ENCODE assay signal across 8 mouse cellular contexts in the genomic region with DNA sequence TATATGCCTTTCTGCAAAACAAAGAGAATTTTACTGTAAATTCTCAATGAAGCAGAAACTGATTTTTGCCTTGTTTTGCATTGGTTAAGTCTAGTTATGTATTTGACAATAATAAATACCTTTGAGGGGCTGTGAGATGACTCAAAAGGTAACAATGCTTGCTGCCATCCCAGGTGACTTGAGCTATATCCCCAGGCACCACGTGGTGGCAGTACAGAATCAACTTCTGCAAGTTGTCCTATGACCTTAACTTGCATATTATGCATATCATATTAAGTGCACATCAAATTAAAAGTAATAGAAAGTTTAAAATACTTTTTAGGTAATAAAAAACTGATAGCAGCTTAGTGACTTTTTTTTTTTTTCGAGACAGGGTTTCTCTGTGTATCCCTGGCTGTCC. TPM values are rescaled to one million over a fixed set of nuclear protein-coding genes. Genes with fewer than 3 reads are reported as not detected.
DNase-seq lines count a peak whose midpoint lies in the region; ATAC-seq and TF ChIP-seq lines count a peak whose summit lies in the region.

No protein-coding gene starts in this region.

- H3K4me3 ChIP-seq in heart, postnatal 0 days (ENCODE audit: low read depth, low read length): no peak overlapping the region
- H3K4me3 ChIP-seq in heart, embryonic 11.5 days (ENCODE audit: low read depth, low read length): no peak overlapping the region

- TF ChIP-seq CTCF in heart, postnatal 0 days (IDR thresholded peaks at IDR 0.05; ENCODE audit: low read depth): peak; percentile 53
- peak; percentile 21; the same call in 1 of the 2 replicates for TF ChIP-seq CTCF in brain, embryonic 14.5 days (IDR thresholded peaks at IDR 0.05; ENCODE audit: borderline replicate concordance, extremely low read depth, insufficient read depth, insufficient read length)

- H3K9me3 ChIP-seq in heart, postnatal 0 days (replicated peaks; ENCODE audit: control insufficient read depth, low read length): no peaks in the 10 kb centered on the region
- H3K9me3 ChIP-seq in heart, embryonic 11.5 days (replicated peaks; ENCODE audit: control insufficient read depth, low read length): no peaks in the 10 kb centered on the region

- TF ChIP-seq POLR2A in brain, embryonic 14.5 days (IDR thresholded peaks at IDR 0.05; ENCODE audit: borderline replicate concordance, extremely low read depth, insufficient read depth, insufficient read length, poor library complexity, severe bottlenecking): no peak

- no peak overlapping the region for H3K4me2 ChIP-seq in heart, postnatal 0 days (ENCODE audit: low read depth, low read length)
- H3K4me2 ChIP-seq in heart, embryonic 11.5 days: no peak overlapping the region

- 18% methylated on average over 2 of the region's 2 CpGs for WGBS in heart, postnatal 0 days
- 33% methylated on average over 2 of the region's 2 CpGs for WGBS in heart, embryonic 11.5 days (ENCODE audit: insufficient replicate concordance)

- TF ChIP-seq EP300 in heart, postnatal 0 days (IDR thresholded peaks at IDR 0.05; ENCODE audit: low read depth): no peak

- no peaks in the 10 kb centered on the region for H3K27me3 ChIP-seq in heart, postnatal 0 days (ENCODE audit: control insufficient read depth, insufficient read depth, low read length)
- H3K27me3 ChIP-seq in heart, embryonic 11.5 days (ENCODE audit: control insufficient read depth, insufficient read depth, low read length): no peaks in the 10 kb centered on the region

- ATAC-seq in heart, postnatal 0 days (ENCODE audit: insufficient read depth, low read depth): no peak
- ATAC-seq in heart, embryonic 11.5 days (replicated peaks; ENCODE audit: insufficient number of reproducible peaks, low FRiP score, low TSS enrichment): no peak
- peak; percentile 83 for ATAC-seq in megakaryocyte progenitor cell, adult 5-6 weeks (replicated peaks; ENCODE audit: poor library complexity)

- no peak overlapping the region for H3K9ac ChIP-seq in heart, postnatal 0 days (replicated peaks; ENCODE audit: low read depth, low read length)
- H3K9ac ChIP-seq in heart, embryonic 11.5 days (ENCODE audit: low read depth, low read length): no peak overlapping the region

- H3K36me3 ChIP-seq in heart, postnatal 0 days (replicated peaks; ENCODE audit: control insufficient read depth, insufficient read depth, low read length): no peaks in the 10 kb centered on the region
- H3K36me3 ChIP-seq in heart, embryonic 11.5 days (ENCODE audit: control insufficient read depth, insufficient read depth, low read length): no peaks in the 10 kb centered on the region

- no peaks in the 10 kb centered on the region for H3K4me1 ChIP-seq in heart, postnatal 0 days (ENCODE audit: control insufficient read depth, insufficient read depth)
- no peaks in the 10 kb centered on the region for H3K4me1 ChIP-seq in heart, embryonic 11.5 days (ENCODE audit: control insufficient read depth, insufficient read depth, low read length)

- no peak for DNase-seq in heart, postnatal 0 days (ENCODE audit: low spot score)
- DNase-seq in right cerebral cortex, postnatal 14 days: peak; percentile 4
- DNase-seq in right cerebral cortex, postnatal 36 days (ENCODE audit: low spot score in 2 of 2): no peak
- DNase-seq in brain, embryonic 14.5 days (ENCODE audit: low read depth): peak; percentile 9
- DNase-seq in yolk sac, embryonic 10.5 days (ENCODE audit: low spot score): no peak
- no peak for DNase-seq in right cerebral cortex, postnatal 25 days

- no peak overlapping the region for H3K27ac ChIP-seq in heart, postnatal 0 days (ENCODE audit: low read depth)
- H3K27ac ChIP-seq in heart, embryonic 11.5 days (ENCODE audit: low read depth, low read length): no peak overlapping the region

RNA-seq across cellular contexts. Expression of gene Akr1c18, which starts 17.4 kb away (rescaled TPM):
- 0.69 and 7.6 TPM in 2 replicates for total RNA-seq in heart, postnatal 0 days (2014; rRNA removed; ENCODE audit: low replicate concordance)
- 0.12 and 0.86 TPM in 2 replicates for polyA plus RNA-seq in heart, postnatal 0 days (2015; fragmentation: Nextera tagmentation; extraction: Ambion mirVana)
- not detected in 2 replicates for polyA plus RNA-seq in heart, embryonic 11.5 days (2014; fragmentation: Nextera tagmentation; extraction: Ambion mirVana)
- polyA plus RNA-seq in brain, embryonic 14.5 days (2012; rRNA removed): 0.11 TPM in 1 of 2 replicates, not detected in the other
- not detected in 2 replicates for total RNA-seq in megakaryocyte progenitor cell, adult 5-6 weeks (2015)
- 0.33 TPM in 1 of 2 replicates, not detected in the other for total RNA-seq in megakaryocyte progenitor cell, adult 5-6 weeks (2017)

RNA-seq across cellular contexts. Expression of gene Akr1c13, which starts 57.9 kb away (rescaled TPM):
- total RNA-seq in heart, postnatal 0 days (2014; rRNA removed; ENCODE audit: low replicate concordance): 0.46 TPM in 1 of 2 replicates, not detected in the other
- polyA plus RNA-seq in heart, postnatal 0 days (2015; fragmentation: Nextera tagmentation; extraction: Ambion mirVana): 1.6 and 1.7 TPM in 2 replicates
- 3.2 and 3.7 TPM in 2 replicates for polyA plus RNA-seq in heart, embryonic 11.5 days (2014; fragmentation: Nextera tagmentation; extraction: Ambion mirVana)
- polyA plus RNA-seq in brain, embryonic 14.5 days (2012; rRNA removed): 0.64 and 1.6 TPM in 2 replicates
- 26.9 and 33.9 TPM in 2 replicates for total RNA-seq in megakaryocyte progenitor cell, adult 5-6 weeks (2015)
- total RNA-seq in megakaryocyte progenitor cell, adult 5-6 weeks (2017): 28.5 and 32.8 TPM in 2 replicates

Comparison
In these comparisons a context has a peak if more than half of its experiments do, and no peak if none do; other contexts are left out.
1. DNase-seq: peak in right cerebral cortex, postnatal 14 days (single experiment) and brain, embryonic 14.5 days (single experiment); none in heart, postnatal 0 days (single experiment), right cerebral cortex, postnatal 36 days (0 of 2), yolk sac, embryonic 10.5 days (single experiment) and right cerebral cortex, postnatal 25 days (single experiment).